Mouse (Mus musculus): ENCODE data around the gene Usp25.

DNA sequence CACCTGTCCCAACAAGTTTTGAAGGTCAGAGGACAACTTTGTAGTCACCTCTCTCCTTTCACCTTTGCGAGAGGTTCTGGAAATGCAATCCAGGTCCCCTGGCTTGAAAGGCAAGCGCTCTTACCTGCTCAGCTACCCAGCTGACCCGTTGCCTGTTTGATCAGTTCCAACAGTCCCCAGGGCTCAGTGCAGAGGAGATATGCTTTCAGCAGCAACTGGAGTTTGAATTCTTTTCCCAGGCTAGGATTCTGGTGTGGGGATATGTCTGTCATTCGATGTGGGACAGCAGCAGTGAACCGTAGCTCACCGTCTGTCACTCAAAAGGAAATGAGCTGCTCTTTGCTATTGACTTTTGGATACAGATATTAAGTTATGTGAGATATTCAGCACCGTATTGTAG is 4.4 kb downstream of the Usp25 start:
- no peak for TF ChIP-seq CTCF (IDR thresholded peaks at IDR 0.05; ENCODE audit: control insufficient read depth, insufficient read depth, insufficient replicate concordance, low read depth, low read length)
- no peak for TF ChIP-seq POLR2A (IDR thresholded peaks at IDR 0.05; ENCODE audit: control insufficient read depth, low read depth, low read length)
